Mouse (Mus musculus) left cerebral cortex, postnatal 14 days (tissue): ENCODE measurements around the gene Ube2c. TPM values are rescaled to one million over a fixed set of nuclear protein-coding genes. Genes with fewer than 3 reads are reported as not detected.

Experiments
- DNase-seq, 2 experiments: peaks; one replicate each; pipeline ENCODE4 v3.0.0; 2021 to 2022; ENCODE audit warnings: low spot score in 2 of 2, mixed read lengths in 1 of 2
- intact Hi-C: fragments of 180-260 bp; cut with DNase I; formaldehyde crosslinking; loops from one replicate; pipeline ENCODE4 v1.15.1; 2025
- total RNA-seq, 2 experiments: library from RNA; stranded (reverse); gene quantifications; 2 replicates each; pipeline ENCODE4 v1.2.3; 2021

Ube2c gene
- total RNA-seq, 2 experiments from 2014 or later = 2.0 to 3.0 TPM

GRCm38 (mm10) chr2:164806614-164807013, 36.9 kb downstream of the Ube2c start:
- no peak for DNase-seq

DNA sequence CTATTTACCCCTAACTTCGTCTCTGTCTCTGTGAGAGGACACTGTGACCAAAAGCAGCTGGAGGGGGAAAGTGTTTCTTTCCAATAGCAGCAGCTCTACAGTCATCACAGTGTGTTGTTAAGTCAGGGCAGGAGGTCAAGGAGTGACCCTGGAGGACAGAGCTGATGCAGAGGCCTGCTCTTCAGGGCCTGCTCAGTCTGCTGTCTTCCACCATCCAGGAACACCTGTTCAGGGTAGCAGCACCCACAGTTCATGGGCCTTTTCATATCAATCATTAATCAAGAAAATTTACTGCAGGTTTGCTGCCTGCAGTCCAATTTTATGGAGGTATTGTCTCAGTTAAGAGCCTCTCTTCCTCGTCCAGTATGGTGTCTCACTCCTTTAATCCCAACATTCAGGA, 43.9 kb downstream of the Ube2c start:
- intact Hi-C loops = no loop called here
- no peak for DNase-seq

More at GRCm38 (mm10) chr2:164806614-164807013, 36.9 kb downstream of the Ube2c start:
- intact Hi-C loops = no loop called here

DNA sequence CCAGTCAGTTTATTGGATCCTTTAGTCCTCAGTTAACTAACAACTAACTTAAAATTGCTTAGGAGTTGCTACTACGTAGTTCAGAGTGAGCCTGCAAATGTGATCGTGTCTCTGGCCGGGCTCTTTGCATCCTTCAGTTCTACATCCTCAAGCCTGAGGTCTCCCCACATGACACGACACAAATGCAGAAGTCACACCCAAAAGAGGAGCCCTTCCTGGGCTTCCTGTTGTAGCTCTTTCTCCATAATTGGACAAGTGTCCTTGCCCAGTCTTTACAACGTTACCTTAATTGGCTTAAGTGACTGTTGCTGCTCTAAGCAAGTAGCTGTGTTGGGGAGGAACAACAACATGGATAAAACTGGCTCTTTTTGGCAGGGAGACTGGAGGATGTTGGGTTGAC, 45.6 kb downstream of the Ube2c start:
- intact Hi-C loops = no loop called here
- DNase-seq = no peak

- intact Hi-C loops = no loop called here
- no peak for DNase-seq
Measured at GRCm38 (mm10) chr2:164815821-164816220, 46.1 kb downstream of the Ube2c start.

- intact Hi-C loops = no loop called here
- no peak for DNase-seq
Measured at GRCm38 (mm10) chr2:164817206-164817605, 47.5 kb downstream of the Ube2c start.

GRCm38 (mm10) chr2:164817703-164818102, 48.0 kb downstream of the Ube2c start:
- no peak for DNase-seq
- intact Hi-C loops = no loop called here

GRCm38 (mm10) chr2:164821060-164821459, 51.4 kb downstream of the Ube2c start:
- no peak for DNase-seq
- intact Hi-C loops = no loop called here

GRCm38 (mm10) chr2:164822636-164823165, 53.0 kb downstream of the Ube2c start, which contains the start of gene Zswim1:
Zswim1 (plus strand) TSS chr2:164822686.
- DNase-seq = peak; percentile 100

DNA sequence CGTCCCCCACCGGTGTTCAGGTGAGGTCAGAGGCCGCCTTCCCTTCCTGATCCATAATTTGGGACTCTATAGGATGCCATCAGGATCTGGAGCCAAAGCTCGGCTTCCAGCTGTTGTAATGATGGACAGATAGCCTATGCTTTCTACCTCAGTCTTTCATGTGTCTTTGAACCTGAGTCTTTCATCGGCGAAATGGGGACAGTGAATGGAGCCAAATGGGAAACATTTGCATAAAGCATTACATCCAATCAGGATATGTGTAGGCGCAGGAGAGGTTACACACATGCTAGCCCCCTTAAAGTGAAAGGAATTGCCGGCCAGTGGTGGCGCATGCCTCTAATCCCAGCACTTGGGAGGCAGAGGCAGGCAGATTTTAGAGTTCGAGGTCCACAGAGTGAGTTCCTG, 53.5 kb downstream of the Ube2c start:
- peak; percentile 39 to 55 for DNase-seq
- intact Hi-C loops = no loop called here

More at GRCm38 (mm10) chr2:164822636-164823165, 53.0 kb downstream of the Ube2c start, which contains the start of gene Zswim1:
- intact Hi-C loops = no loop called here

DNA sequence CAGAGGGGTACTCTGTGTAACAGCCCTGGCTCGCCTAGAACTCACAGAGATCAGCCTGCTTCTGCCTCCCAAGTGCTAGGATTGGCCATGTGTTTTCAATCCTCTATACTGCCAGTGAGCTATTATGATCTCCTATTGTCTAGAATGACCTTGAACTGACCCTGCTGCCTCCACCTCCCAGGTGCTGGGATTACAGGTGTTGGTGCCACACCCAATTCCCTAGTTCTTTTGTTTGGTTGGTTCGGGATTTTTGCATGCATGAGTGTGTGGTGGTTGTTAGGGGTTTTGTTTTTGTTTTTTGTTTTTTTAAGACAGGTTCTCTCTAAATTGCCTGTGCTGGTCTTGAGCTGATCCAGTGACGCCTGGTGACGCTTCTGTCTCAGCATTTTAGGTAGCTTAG, 54.3 kb downstream of the Ube2c start:
- no peak for DNase-seq
- intact Hi-C loops = no loop called here

- intact Hi-C loops = no loop called here
- DNase-seq = no peak
Measured at GRCm38 (mm10) chr2:164825521-164825920, 55.8 kb downstream of the Ube2c start.

- no peak for DNase-seq
- intact Hi-C loops = no loop called here
Measured at GRCm38 (mm10) chr2:164827146-164827850, 57.6 kb downstream of the Ube2c start.

Other genes with a start within 250 kb of the Ube2c start
- 1 to 10 TPM; 1.0 to 1.6 TPM for gene Wfdc2, start 207.5 kb upstream of the Ube2c start, total RNA-seq
- gene Spint3, start 196.4 kb upstream of the Ube2c start, total RNA-seq = not detected
- gene Wfdc6a, start 184.5 kb upstream of the Ube2c start, total RNA-seq = under 1 TPM; 0.72 to 0.92 TPM
- not detected for gene Eppin, start 176.3 kb upstream of the Ube2c start, total RNA-seq
- not detected for gene Wfdc6b, start 156.4 kb upstream of the Ube2c start, total RNA-seq
- not detected for gene Wfdc8, start 156.3 kb upstream of the Ube2c start, total RNA-seq
- not detected for gene Wfdc16, start 131.1 kb upstream of the Ube2c start, total RNA-seq
- not detected for gene Wfdc10, start 113.9 kb upstream of the Ube2c start, total RNA-seq
- gene Wfdc9, start 113.3 kb upstream of the Ube2c start, total RNA-seq = not detected
- gene Wfdc11, start 95.8 kb upstream of the Ube2c start, total RNA-seq = not detected
- not detected for gene Wfdc13, start 84.8 kb upstream of the Ube2c start, total RNA-seq
- gene Spint4, start 71.4 kb upstream of the Ube2c start, total RNA-seq = not detected
- gene Spint5, start 54.6 kb upstream of the Ube2c start, total RNA-seq = not detected
- gene Wfdc3, start 24.0 kb upstream of the Ube2c start, total RNA-seq = 1 to 10 TPM in 1 of 2 experiments, under 1 TPM in 1; 0.92 to 1.1 TPM
- 10 to 100 TPM; 32.8 to 35.6 TPM for gene Dnttip1, start 23.9 kb upstream of the Ube2c start, total RNA-seq
- gene Tnnc2, start 10.1 kb downstream of the Ube2c start, total RNA-seq = 1 to 10 TPM in 1 of 2 experiments, not detected in 1; 1.1 TPM
- 10 to 100 TPM; 46.0 to 46.8 TPM for gene Snx21, start 15.9 kb downstream of the Ube2c start, total RNA-seq
- 10 to 100 TPM; 25.8 to 27.7 TPM for gene Acot8, start 35.0 kb downstream of the Ube2c start, total RNA-seq
- gene Zswim3, start 35.2 kb downstream of the Ube2c start, total RNA-seq = 1 to 10 TPM; 7.7 to 8.3 TPM
- 10 to 100 TPM; 21.4 to 22.0 TPM for gene Zswim1, start 52.8 kb downstream of the Ube2c start, total RNA-seq
- not detected for gene Spata25, start 58.6 kb downstream of the Ube2c start, total RNA-seq
- 10 to 100 TPM; 88.4 to 91.6 TPM for gene Ctsa, start 63.0 kb downstream of the Ube2c start, total RNA-seq
- gene Neurl2, start 63.6 kb downstream of the Ube2c start, total RNA-seq = 1 to 10 TPM; 3.6 to 4.5 TPM
- gene Pltp, start 87.8 kb downstream of the Ube2c start, total RNA-seq = 10 to 100 TPM; 86.5 to 92.3 TPM
- 10 to 100 TPM; 38.7 to 41.4 TPM for gene Pcif1, start 109.4 kb downstream of the Ube2c start, total RNA-seq
- gene Zfp335, start 141.9 kb downstream of the Ube2c start, total RNA-seq = 10 to 100 TPM; 24.1 to 25.4 TPM
- gene Mmp9, start 170.9 kb downstream of the Ube2c start, total RNA-seq = 1 to 10 TPM; 1.4 to 1.9 TPM
- gene Slc12a5, start 190.9 kb downstream of the Ube2c start, total RNA-seq = 100 to 1,000 TPM; 451 to 495 TPM